8 mouse cellular contexts compared by ENCODE assay signal in the genomic region with DNA sequence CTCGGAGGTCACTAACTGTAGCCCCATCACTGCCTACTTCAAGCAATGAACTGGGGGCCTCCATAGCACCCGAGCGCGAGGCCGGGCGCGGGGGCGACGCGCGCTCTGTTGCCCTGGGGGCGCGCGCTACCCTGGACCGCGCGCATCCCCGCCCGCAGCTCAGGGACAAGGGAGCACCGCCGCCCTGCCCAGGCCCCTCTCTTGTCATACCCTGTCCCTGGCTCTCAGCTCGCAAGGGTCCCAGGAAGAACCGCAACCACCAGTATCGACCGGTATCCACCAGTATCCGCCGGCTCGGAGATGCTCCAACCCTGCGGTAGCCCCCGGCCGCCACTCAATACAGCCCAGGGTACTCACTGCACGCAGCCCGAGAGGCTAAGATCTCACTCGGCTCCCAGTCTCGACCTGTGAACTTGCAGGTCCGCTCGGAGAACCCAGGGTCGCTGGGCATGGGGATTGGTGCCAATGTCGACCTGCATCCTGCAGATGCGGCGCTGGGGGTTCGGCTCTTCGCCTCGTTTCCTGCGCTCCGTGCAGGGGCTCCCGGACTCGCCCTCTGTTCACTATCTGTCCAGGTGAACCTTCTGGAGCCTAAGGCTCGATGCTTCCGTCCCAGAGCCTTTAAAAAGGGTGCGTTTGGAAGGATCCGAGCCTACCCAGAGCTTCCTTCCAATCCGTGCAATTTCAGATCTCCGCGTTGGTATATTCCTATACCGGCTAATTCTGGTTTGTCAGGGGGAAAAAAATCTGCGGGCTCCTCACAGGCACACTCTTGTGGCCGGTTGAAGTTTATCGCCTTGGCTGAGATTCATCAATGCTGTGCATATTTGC. TPM values are rescaled to one million over a fixed set of nuclear protein-coding genes. Genes with fewer than 3 reads are reported as not detected.
DNase-seq lines count a peak whose midpoint lies in the region; ATAC-seq lines count a peak whose summit lies in the region.

A gene (minus strand): TSS at position 632 of the 831 bp plus-strand sequence.

- DNase-seq in MN1 (ENCODE audit: low spot score) = peak; percentile 70
- DNase-seq in adrenal gland, postnatal 36 days = peak; percentile 21 to 50
- DNase-seq in embryonic facial prominence, embryonic 14.5 days (ENCODE audit: low spot score) = peak; percentile 84
- DNase-seq in layer of hippocampus, postnatal 14 days (ENCODE audit: low spot score in 2 of 2) = peak; percentile 70 to 77
- DNase-seq in gastrocnemius, postnatal 25 days = no peak

- peak within 1 kb of the TSS; percentile 64 for H3K9ac ChIP-seq in embryonic facial prominence, embryonic 14.5 days (ENCODE audit: low read depth, low read length)
- peak within 1 kb of the TSS; percentile 68 for H3K9ac ChIP-seq in hindbrain, embryonic 12.5 days
- no peak within 1 kb of the TSS for H3K9ac ChIP-seq in stomach, embryonic 15.5 days

- no peaks in the 10 kb centered on the region for H3K36me3 ChIP-seq in embryonic facial prominence, embryonic 14.5 days (ENCODE audit: control insufficient read depth, insufficient read depth, low read length)
- no peaks in the 10 kb centered on the region for H3K36me3 ChIP-seq in hindbrain, embryonic 12.5 days
- H3K36me3 ChIP-seq in stomach, embryonic 15.5 days = no peaks in the 10 kb centered on the region

- H3K27me3 ChIP-seq in embryonic facial prominence, embryonic 14.5 days (replicated peaks; ENCODE audit: control insufficient read depth, insufficient read depth, low read length) = peaks cover 21% of the 10 kb centered on the region
- no peaks in the 10 kb centered on the region for H3K27me3 ChIP-seq in hindbrain, embryonic 12.5 days
- H3K27me3 ChIP-seq in stomach, embryonic 15.5 days (replicated peaks) = peaks cover 16% of the 10 kb centered on the region

- WGBS in embryonic facial prominence, embryonic 14.5 days = under 1% methylated on average over 33 of the region's 59 CpGs
- WGBS in hindbrain, embryonic 12.5 days = under 1% methylated on average over 53 of the region's 59 CpGs
- under 1% methylated on average over 59 of the region's 59 CpGs for WGBS in stomach, embryonic 15.5 days

- peak within 1 kb of the TSS; percentile 88 for H3K4me2 ChIP-seq in embryonic facial prominence, embryonic 14.5 days (ENCODE audit: low read depth, low read length)
- peak within 1 kb of the TSS; percentile 61 for H3K4me2 ChIP-seq in hindbrain, embryonic 12.5 days (replicated peaks)
- peak within 1 kb of the TSS; percentile 92 for H3K4me2 ChIP-seq in stomach, embryonic 15.5 days

- H3K9me3 ChIP-seq in embryonic facial prominence, embryonic 14.5 days (ENCODE audit: control insufficient read depth, low read length) = no peaks in the 10 kb centered on the region
- no peaks in the 10 kb centered on the region for H3K9me3 ChIP-seq in hindbrain, embryonic 12.5 days (replicated peaks)
- no peaks in the 10 kb centered on the region for H3K9me3 ChIP-seq in stomach, embryonic 15.5 days

- ATAC-seq in embryonic facial prominence, embryonic 14.5 days (ENCODE audit: low read depth) = peak; percentile 81
- ATAC-seq in hindbrain, embryonic 12.5 days (ENCODE audit: low FRiP score) = peak; percentile 90
- peak; percentile 13 for ATAC-seq in megakaryocyte progenitor cell, adult 5-6 weeks (replicated peaks; ENCODE audit: poor library complexity)
- ATAC-seq in stomach, embryonic 15.5 days (ENCODE audit: insufficient read depth, low FRiP score, low read depth) = peak; percentile 63

- peak within 1 kb of the TSS; percentile 53 for H3K4me3 ChIP-seq in embryonic facial prominence, embryonic 14.5 days (ENCODE audit: low read depth, low read length)
- H3K4me3 ChIP-seq in hindbrain, embryonic 12.5 days = peak within 1 kb of the TSS; percentile 64
- H3K4me3 ChIP-seq in stomach, embryonic 15.5 days (replicated peaks) = peak within 1 kb of the TSS; percentile 47

- H3K27ac ChIP-seq in embryonic facial prominence, embryonic 14.5 days (replicated peaks; ENCODE audit: low read depth, low read length) = no peak within 1 kb of the TSS
- H3K27ac ChIP-seq in hindbrain, embryonic 12.5 days = peak within 1 kb of the TSS; percentile 84
- H3K27ac ChIP-seq in stomach, embryonic 15.5 days = no peak within 1 kb of the TSS

- H3K4me1 ChIP-seq in embryonic facial prominence, embryonic 14.5 days (ENCODE audit: control insufficient read depth, insufficient read depth, low read length) = no peaks in the 10 kb centered on the region
- 0 out of 2 replicates have a peak, but pooled peaks cover 3% of the 10 kb centered on the region for H3K4me1 ChIP-seq in hindbrain, embryonic 12.5 days
- peaks cover 3% of the 10 kb centered on the region; the same call in 1 of the 2 replicates for H3K4me1 ChIP-seq in stomach, embryonic 15.5 days

RNA-seq across cellular contexts. Expression of the gene that starts here (rescaled TPM):
- total RNA-seq in adrenal gland, postnatal 36 days (2021) = 1 to 10 TPM; 3.6 to 4.1 TPM
- 0.38 and 0.45 TPM in 2 replicates for polyA plus RNA-seq in embryonic facial prominence, embryonic 14.5 days (2014; fragmentation: Nextera tagmentation; extraction: Ambion mirVana)
- 8.3 and 9.0 TPM in 2 replicates for polyA plus RNA-seq in hindbrain, embryonic 12.5 days (2016; fragmentation: Nextera tagmentation; extraction: Ambion mirVana)
- total RNA-seq in layer of hippocampus, postnatal 14 days (2021) = 10 to 100 TPM; 22.0 to 26.0 TPM
- not detected in 2 replicates for total RNA-seq in megakaryocyte progenitor cell, adult 5-6 weeks (2015)
- not detected in 2 replicates for total RNA-seq in megakaryocyte progenitor cell, adult 5-6 weeks (2017)
- 0.26 and 0.35 TPM in 2 replicates for polyA plus RNA-seq in stomach, embryonic 15.5 days (2015; fragmentation: Nextera tagmentation; extraction: Ambion mirVana)
- total RNA-seq in gastrocnemius, postnatal 25 days (2021) = under 1 TPM in 1 of 2 experiments, not detected in 1; 0.16 TPM

Comparison
In these comparisons a context has a peak if more than half of its experiments do, and no peak if none do; other contexts are left out.
1. RNA of the gene that starts here (total RNA-seq): 22.0 to 26.0 TPM in layer of hippocampus, postnatal 14 days; 3.6 to 4.1 TPM in adrenal gland, postnatal 36 days, 0.16 TPM in gastrocnemius, postnatal 25 days and not detected in megakaryocyte progenitor cell, adult 5-6 weeks; every median in the first group is over 4 times any median in the second.
2. Peak in DNase-seq, ATAC-seq, H3K4me3 ChIP-seq, H3K9ac ChIP-seq and H3K4me2 ChIP-seq in embryonic facial prominence, embryonic 14.5 days; RNA of the gene not detected or under 1 TPM.
3. Peak in ATAC-seq in megakaryocyte progenitor cell, adult 5-6 weeks; RNA of the gene not detected or under 1 TPM.
4. Peak in ATAC-seq, H3K4me3 ChIP-seq and H3K4me2 ChIP-seq in stomach, embryonic 15.5 days; RNA of the gene not detected or under 1 TPM.
5. ATAC-seq: peak in every context shown above with its lines; median percentile 90 in hindbrain, embryonic 12.5 days; 81 in embryonic facial prominence, embryonic 14.5 days; 63 in stomach, embryonic 15.5 days; 13 in megakaryocyte progenitor cell, adult 5-6 weeks.
6. Peak in every context shown above with its lines, with median percentiles within 50 percentile points of each other: H3K4me2 ChIP-seq and H3K4me3 ChIP-seq.